Mouse (Mus musculus) ES-E14 (cell line): ENCODE measurements around the gene Ankub1. TPM values are rescaled to one million over a fixed set of nuclear protein-coding genes. Genes with fewer than 3 reads are reported as not detected.
A peak's percentile ranks its signal among the peaks of the same experiment; 100 is the strongest.

Source experiments
- DNase-seq: peaks from one replicate; pipeline ENCODE4 v3.0.0-alpha.2; 2013; ENCODE audit warnings: low read depth, low spot score
- H3K27ac ChIP-seq: 2 replicates; pipeline ENCODE4 v1.5.1; 2012; ENCODE audit warnings: low read depth, mild to moderate bottlenecking, low read length, moderate library complexity, mixed read lengths; ENCODE audit not compliant: poor library complexity, insufficient read depth, severe bottlenecking
- H3K36me3 ChIP-seq: 2 replicates; pipeline ENCODE4 v1.6.1; 2012; ENCODE audit warnings: mild to moderate bottlenecking, low read length, moderate library complexity, mixed read lengths; ENCODE audit not compliant: control insufficient read depth, poor library complexity, insufficient read depth, severe bottlenecking
- H3K4me1 ChIP-seq, 2 experiments: fragments of 150-350 bp in 1 of 2; sonication (generic) in 1 of 2; 2 replicates each; pipeline ENCODE4 v1.6.1; 2012; ENCODE audit warnings: low read length in 2 of 2, mild to moderate bottlenecking in 1 of 2, mixed read lengths in 1 of 2; ENCODE audit not compliant: control insufficient read depth in 2 of 2, insufficient read depth in 2 of 2, poor library complexity in 1 of 2
- H3K4me3 ChIP-seq, 2 experiments: fragments of 150-350 bp in 1 of 2; sonication (generic) in 1 of 2; 2 replicates each; pipeline ENCODE4 v1.5.1; 2012; ENCODE audit warnings: low read length in 2 of 2, low read depth in 1 of 2, mild to moderate bottlenecking in 1 of 2, mixed read lengths in 1 of 2; ENCODE audit not compliant: insufficient read depth in 1 of 2, poor library complexity in 1 of 2, severe bottlenecking in 1 of 2
- H3K9ac ChIP-seq: 2 replicates; pipeline ENCODE4 v1.6.1; 2012; ENCODE audit warnings: low read depth, mild to moderate bottlenecking, low read length, mixed read lengths; ENCODE audit not compliant: poor library complexity, insufficient read depth, severe bottlenecking
- H3K9me3 ChIP-seq: fragments of 150-350 bp; sonication (generic); 2 replicates; pipeline ENCODE4 v1.6.1; 2012; ENCODE audit warnings: low read depth, mild to moderate bottlenecking, low read length; ENCODE audit not compliant: control insufficient read depth, insufficient read depth
- CHD2 ChIP-seq: IDR thresholded peaks from 2 replicates; pipeline ENCODE4 v1.6.1; 2014; ENCODE audit warnings: mild to moderate bottlenecking, low read depth, low read length, inconsistent platforms
- HCFC1 ChIP-seq: IDR thresholded peaks from 2 replicates; pipeline ENCODE4 v1.6.1; 2012; ENCODE audit warnings: low read length, inconsistent platforms, borderline replicate concordance; ENCODE audit not compliant: insufficient read depth
- MAFK ChIP-seq: IDR thresholded peaks from 2 replicates; pipeline ENCODE4 v1.6.1; 2014; ENCODE audit warnings: mild to moderate bottlenecking, low read depth, low read length, inconsistent platforms; ENCODE audit not compliant: insufficient read depth
- ZC3H11A ChIP-seq: IDR thresholded peaks from 2 replicates; pipeline ENCODE4 v1.6.1; 2012; ENCODE audit warnings: low read depth, mild to moderate bottlenecking, inconsistent platforms, low read length, borderline replicate concordance
- ZNF384 ChIP-seq: IDR thresholded peaks from 2 replicates; pipeline ENCODE4 v1.6.1; 2012; ENCODE audit warnings: low read depth, low read length, inconsistent platforms
- in situ Hi-C, 2 experiments: fragments of 600-800 bp; cut with MboI; formaldehyde crosslinking; loops; one replicate each; pipeline ENCODE4 v1.15.1; 2025; ENCODE audit warnings: low sequenced_read_pairs in 2 of 2, inconsistent platforms in 1 of 2; ENCODE audit not compliant: unreplicated experiment in 2 of 2
- total RNA-seq: library from RNA; depleted of rRNA; stranded (reverse); fragments of 300-350 nt; gene quantifications from 2 replicates; pipeline ENCODE4 v1.2.3, GENCODE M21; 2012

Ankub1 gene
- total RNA-seq, 1 experiment = not detected

DNA sequence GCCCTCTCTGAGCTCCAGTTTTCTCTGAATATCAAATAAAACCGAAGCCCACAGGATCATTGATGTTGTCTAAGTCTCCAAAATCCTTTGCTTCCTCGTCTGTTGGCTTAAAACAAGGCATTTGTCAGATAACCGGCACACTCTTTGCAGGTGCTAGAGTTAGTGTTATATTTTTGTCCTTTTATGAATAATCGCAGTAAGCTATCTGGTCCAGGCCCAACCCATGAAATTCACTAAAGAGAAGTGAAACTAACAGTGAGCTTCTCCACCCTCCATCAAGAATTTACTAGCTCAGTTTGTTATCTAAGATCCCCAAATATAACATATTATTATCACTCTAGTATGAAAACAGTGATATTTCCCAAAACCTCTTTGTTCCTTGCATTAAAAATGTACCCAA, 827 bp downstream of the Ankub1 start:
- Histone ChIP-seq H3K9ac (no peak overlapping the region), H3K27ac (no peak overlapping the region), H3K4me3 (no peak overlapping the region), H3K36me3 (no peaks in the 10 kb centered on the region), H3K9me3 (0 out of 2 replicates have a peak, but pooled peaks cover 2% of the 10 kb centered on the region), H3K4me1 (no peaks in the 10 kb centered on the region)
- in situ Hi-C loops = no loop called here
- TF ChIP-seq HCFC1 (no peak), ZNF384 (no peak), MAFK (no peak), ZC3H11A (no peak), CHD2 (no peak)
- DNase-seq = no peak

GRCm38 (mm10) chr3:57677786-57678185, 14.8 kb downstream of the Ankub1 start:
- Histone ChIP-seq H3K27ac (no peak overlapping the region), H3K36me3 (no peaks in the 10 kb centered on the region), H3K4me1 (no peaks in the 10 kb centered on the region), H3K4me3 (no peak overlapping the region), H3K9me3 (peaks cover 1% of the 10 kb centered on the region; the same call in 1 of the 2 replicates), H3K9ac (no peak overlapping the region)
- in situ Hi-C loops = no loop called here
- TF ChIP-seq MAFK (no peak), CHD2 (no peak), ZNF384 (no peak), ZC3H11A (no peak), HCFC1 (no peak)
- no peak for DNase-seq

DNA sequence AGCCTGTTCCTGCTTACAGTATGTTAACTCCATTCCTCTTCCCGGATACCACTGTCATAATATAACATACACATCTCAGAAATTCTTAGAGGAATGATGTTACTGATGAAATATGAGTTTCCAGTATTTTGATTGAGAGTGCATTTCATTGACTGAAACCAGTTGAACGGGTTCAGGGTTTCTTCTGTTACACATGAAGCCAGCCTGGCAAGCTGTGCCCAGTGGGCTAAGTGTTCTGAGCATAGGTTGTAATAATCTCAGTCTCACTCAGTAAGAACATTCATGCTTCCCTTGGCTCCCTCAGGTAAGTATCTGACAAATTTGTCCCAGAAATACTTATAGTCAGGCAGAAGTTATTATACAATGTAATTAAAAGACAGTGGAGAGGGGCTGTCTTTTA, 18.5 kb downstream of the Ankub1 start:
- no peak for TF ChIP-seq ZC3H11A
- in situ Hi-C loops = no loop called here
- no peak for DNase-seq
- Histone ChIP-seq H3K9me3 (peaks cover 1% of the 10 kb centered on the region; the same call in 1 of the 2 replicates), H3K27ac (no peak overlapping the region), H3K4me1 (no peaks in the 10 kb centered on the region), H3K4me3 (no peak overlapping the region), H3K9ac (no peak overlapping the region), H3K36me3 (no peaks in the 10 kb centered on the region)

- Histone ChIP-seq H3K9ac (no peak overlapping the region), H3K4me3 (no peak overlapping the region), H3K27ac (no peak overlapping the region), H3K4me1 (no peaks in the 10 kb centered on the region), H3K36me3 (no peaks in the 10 kb centered on the region), H3K9me3 (peaks cover 1% of the 10 kb centered on the region; the same call in 1 of the 2 replicates)
- DNase-seq = no peak
- in situ Hi-C loops = no loop called here
- TF ChIP-seq ZC3H11A (no peak), CHD2 (no peak), ZNF384 (no peak), MAFK (no peak), HCFC1 (no peak)
Measured at GRCm38 (mm10) chr3:57673586-57673985, 19.0 kb downstream of the Ankub1 start.

GRCm38 (mm10) chr3:57667054-57667723, 25.4 kb downstream of the Ankub1 start:
- peak; percentile 84 for DNase-seq
- H3K4me3 ChIP-seq = no peak overlapping the region
- H3K9ac ChIP-seq = no peak overlapping the region
- H3K27ac ChIP-seq = no peak overlapping the region
- in situ Hi-C loops = loop anchor here in 1 of 2 experiments (10.0 kb wide), 1 partner anchor 158 kb away; no protein-coding TSS in a partner anchor
- no peaks in the 10 kb centered on the region for H3K9me3 ChIP-seq
- no peaks in the 10 kb centered on the region for H3K36me3 ChIP-seq
- TF ChIP-seq HCFC1 (no peak), ZC3H11A (peak; percentile 44; the same call in 1 of the 2 replicates), ZNF384 (no peak)
- no peaks in the 10 kb centered on the region for H3K4me1 ChIP-seq
